Mouse (Mus musculus) lung, adult 2 months (tissue): ENCODE results near the gene Kcnab3. TPM values are rescaled to one million over a fixed set of nuclear protein-coding genes. Genes with fewer than 3 reads are reported as not detected.

ENCODE experiments used
- DNase-seq: peaks from one replicate; pipeline ENCODE4 v3.0.0; 2022
- H3K4me1 ChIP-seq: fragments of 200-500 bp; 2 replicates; pipeline ENCODE4 v1.6.1; 2011; ENCODE audit warnings: low read length; ENCODE audit not compliant: control insufficient read depth, insufficient read depth
- H3K4me3 ChIP-seq: fragments of 200-500 bp; replicated peaks from 2 replicates; pipeline ENCODE3; 2011; ENCODE audit warnings: low read depth, mild to moderate bottlenecking, control low read depth, low read length; ENCODE audit errors: extremely low read depth
- CTCF ChIP-seq: fragments of 200-500 bp; IDR thresholded peaks from 2 replicates; pipeline ENCODE4 v1.5.1; 2011; ENCODE audit warnings: mild to moderate bottlenecking, low read length, control low read depth; ENCODE audit not compliant: insufficient read depth
- POLR2A ChIP-seq: fragments of 200-500 bp; IDR thresholded peaks from 2 replicates; pipeline ENCODE4 v1.6.1; 2011; ENCODE audit warnings: low read depth, mild to moderate bottlenecking, control low read depth, low read length, borderline replicate concordance; ENCODE audit errors: extremely low read depth
- WGBS: fragments of 180-500 bp; shearing (Covaris S2); methylation state at CpG from one replicate; pipeline ENCODE4 v1.1.7; 2018; 5-methylcytosine and 5-hydroxymethylcytosine counted together
- polyA plus RNA-seq: library from polyadenylated mRNA; depleted of rRNA; stranded (reverse); fragments of >200 nt; gene quantifications from 2 replicates; pipeline ENCODE4 v1.2.3, GENCODE M21; 2012; rRNA removed

Kcnab3 gene
- 1.6 and 2.2 TPM in 2 replicates for polyA plus RNA-seq

GRCm38 (mm10) chr11:69325628-69326407 lies at the start of gene Kcnab3:
TSS of gene Kcnab3 (plus strand) at chr11:69326258.
- H3K4me3 ChIP-seq: peak within 1 kb of the TSS; percentile 57
- 9% methylated on average over 26 of the region's 26 CpGs for WGBS
- TF ChIP-seq CTCF (no peak), POLR2A (peak; percentile 50; the same call in 1 of the 2 replicates)
- peaks cover 6% of the 10 kb centered on the region; the same call in 1 of the 2 replicates for H3K4me1 ChIP-seq
- peak; percentile 80 for DNase-seq

DNA sequence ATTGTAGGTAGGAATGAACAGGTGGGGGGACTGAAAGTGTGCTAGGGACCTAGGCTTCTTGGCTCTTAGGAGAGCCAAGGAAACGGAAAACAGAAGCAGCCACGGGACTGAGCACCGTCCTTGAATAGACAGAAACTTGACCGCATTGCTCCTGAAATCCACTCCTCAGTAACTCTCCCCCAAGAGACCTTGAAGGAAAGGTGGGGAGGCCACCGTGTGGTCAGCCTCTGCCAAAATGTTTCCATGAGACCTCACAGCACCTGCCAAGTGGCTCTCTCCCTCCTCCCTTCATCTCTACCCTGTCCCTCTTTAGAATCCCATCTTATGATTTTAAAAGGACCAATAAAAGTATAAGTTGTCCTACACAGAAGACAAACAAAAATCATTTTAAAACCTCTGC lies 48.8 kb upstream of the Kcnab3 start:
- no peak for DNase-seq
- no peaks in the 10 kb centered on the region for H3K4me1 ChIP-seq
- no peak overlapping the region for H3K4me3 ChIP-seq
- no peak for TF ChIP-seq CTCF
- TF ChIP-seq POLR2A: no peak
- 63% methylated on average over 5 of the region's 5 CpGs for WGBS

GRCm38 (mm10) chr11:69291111-69291510 lies 34.9 kb upstream of the Kcnab3 start:
- TF ChIP-seq POLR2A (no peak), CTCF (no peak)
- Histone ChIP-seq H3K4me1 (no peaks in the 10 kb centered on the region), H3K4me3 (no peak overlapping the region)
- DNase-seq: no peak
- 89% methylated on average over 5 of the region's 5 CpGs for WGBS

- Histone ChIP-seq H3K4me1 (no peaks in the 10 kb centered on the region), H3K4me3 (no peak overlapping the region)
- 78% methylated on average over 3 of the region's 3 CpGs for WGBS
- TF ChIP-seq CTCF (no peak), POLR2A (no peak)
- no peak for DNase-seq
Measured at GRCm38 (mm10) chr11:69295286-69295685, 30.8 kb upstream of the Kcnab3 start.

DNA sequence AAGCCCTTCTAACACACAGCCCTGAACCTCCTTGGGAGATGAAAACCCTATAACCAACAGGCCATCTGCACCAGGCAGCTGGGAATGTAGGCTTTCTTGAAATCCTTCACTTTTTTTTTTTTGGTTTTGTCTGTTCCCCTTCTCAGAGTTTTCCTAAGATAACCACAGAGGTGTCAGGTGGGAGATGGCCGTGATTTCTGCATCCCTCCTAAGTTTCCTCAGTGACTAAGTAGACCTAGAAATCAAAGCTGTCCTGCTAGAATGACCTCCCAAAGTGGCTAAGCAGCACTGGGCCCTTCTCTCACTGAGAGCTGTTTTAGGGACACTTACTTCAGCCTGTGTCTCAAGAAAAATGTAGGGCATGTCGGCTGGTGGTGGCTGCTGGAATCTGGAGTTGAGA lies 28.3 kb upstream of the Kcnab3 start:
- TF ChIP-seq POLR2A (no peak), CTCF (no peak)
- 79% methylated on average over 2 of the region's 2 CpGs for WGBS
- no peak for DNase-seq
- Histone ChIP-seq H3K4me1 (no peaks in the 10 kb centered on the region), H3K4me3 (no peak overlapping the region)

DNA sequence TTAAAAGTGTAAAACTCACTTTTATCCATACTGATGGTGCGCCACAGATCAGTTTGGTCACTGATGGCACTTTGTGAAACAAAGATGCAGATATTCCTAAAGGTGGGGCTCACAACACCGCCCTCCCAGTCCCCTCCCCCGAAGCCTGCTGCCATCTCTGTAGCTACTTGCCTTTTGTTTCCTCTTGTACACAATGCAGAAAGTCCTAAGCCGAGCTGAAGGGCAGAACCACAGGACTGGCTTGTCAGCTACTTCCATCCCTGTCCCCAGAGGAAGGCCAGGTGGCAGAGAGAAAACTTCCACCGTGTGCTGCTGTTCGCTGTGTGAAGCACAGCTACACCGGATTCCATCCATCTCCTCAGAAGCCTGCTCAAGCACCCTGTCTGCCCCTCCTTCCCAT lies 27.8 kb upstream of the Kcnab3 start:
- Histone ChIP-seq H3K4me3 (no peak overlapping the region), H3K4me1 (no peaks in the 10 kb centered on the region)
- WGBS: 81% methylated on average over 7 of the region's 7 CpGs
- TF ChIP-seq CTCF: no peak
- TF ChIP-seq POLR2A: no peak
- DNase-seq: no peak

DNA sequence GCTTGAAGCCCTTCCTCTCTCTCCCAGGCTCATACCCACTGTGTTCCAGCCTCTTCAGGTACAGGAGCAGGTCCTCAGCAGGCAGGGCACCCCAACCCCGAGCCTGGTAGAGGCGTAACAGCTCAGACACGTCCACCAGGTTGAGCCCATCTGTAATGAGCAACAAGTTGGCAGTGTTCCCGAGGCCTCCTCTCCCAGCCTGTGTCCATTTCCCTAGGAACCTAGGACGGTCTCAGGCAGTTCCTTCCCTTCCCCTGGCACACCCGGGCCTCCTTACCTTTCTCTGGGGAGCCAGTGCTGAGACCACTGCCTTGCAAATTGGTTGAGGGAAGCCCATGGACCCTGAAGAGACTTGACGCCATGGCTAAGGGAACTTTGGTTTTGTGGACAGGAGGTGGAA lies 23.2 kb upstream of the Kcnab3 start:
- no peak for TF ChIP-seq CTCF
- TF ChIP-seq POLR2A: no peak
- 77% methylated on average over 7 of the region's 7 CpGs for WGBS
- no peak overlapping the region for H3K4me3 ChIP-seq
- no peak for DNase-seq
- no peaks in the 10 kb centered on the region for H3K4me1 ChIP-seq

DNA sequence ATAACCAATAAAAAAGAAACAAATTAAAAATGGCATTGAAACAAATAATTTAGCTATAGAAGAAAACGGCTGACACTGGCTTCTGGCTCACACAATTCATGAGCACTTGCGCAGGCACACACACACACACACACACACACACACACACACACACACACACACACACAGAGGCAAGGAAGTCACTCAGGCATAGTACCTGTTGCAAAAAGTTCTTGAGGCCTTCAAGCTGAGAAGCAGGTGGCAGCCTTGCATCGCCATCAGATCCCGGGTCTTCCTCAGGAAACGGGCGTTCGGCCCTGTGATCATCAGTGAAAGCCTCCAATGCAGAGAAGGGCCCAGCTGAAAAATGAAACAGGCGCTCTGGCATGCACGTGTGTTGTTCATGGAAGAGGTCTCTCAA lies 20.8 kb upstream of the Kcnab3 start:
- no peak for TF ChIP-seq CTCF
- no peak for TF ChIP-seq POLR2A
- WGBS: 84% methylated on average over 9 of the region's 9 CpGs
- H3K4me1 ChIP-seq: no peaks in the 10 kb centered on the region
- DNase-seq: no peak
- no peak overlapping the region for H3K4me3 ChIP-seq

DNA sequence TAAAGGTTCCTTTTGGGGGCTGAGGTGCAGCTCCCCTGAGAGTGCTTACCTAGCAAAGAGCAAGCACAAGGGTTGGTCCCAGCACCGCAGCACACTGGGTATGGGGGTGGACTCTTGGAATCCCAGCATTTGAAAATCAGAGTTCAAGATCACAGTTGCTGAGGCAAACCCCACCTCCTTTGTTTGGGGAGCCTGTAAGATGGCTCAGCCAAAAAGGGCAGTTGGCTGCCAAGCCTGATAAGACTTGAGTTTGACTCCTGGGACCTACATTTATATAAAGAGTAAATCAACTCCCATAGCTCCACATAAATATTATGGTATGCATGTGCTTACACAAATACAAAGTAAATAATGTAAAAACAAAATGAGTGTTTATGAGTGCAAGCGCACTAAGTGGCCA lies 20.0 kb upstream of the Kcnab3 start:
- DNase-seq: no peak
- TF ChIP-seq POLR2A: no peak
- TF ChIP-seq CTCF: no peak
- no peaks in the 10 kb centered on the region for H3K4me1 ChIP-seq
- H3K4me3 ChIP-seq: no peak overlapping the region
- 92% methylated on average over 2 of the region's 2 CpGs for WGBS

GRCm38 (mm10) chr11:69311266-69311665 lies 14.8 kb upstream of the Kcnab3 start:
- 83% methylated on average over 7 of the region's 7 CpGs for WGBS
- no peak for TF ChIP-seq CTCF
- no peak for TF ChIP-seq POLR2A
- Histone ChIP-seq H3K4me1 (no peaks in the 10 kb centered on the region), H3K4me3 (no peak overlapping the region)
- no peak for DNase-seq
